Mouse (Mus musculus): Measurements from ENCODE around the gene Cep128.

DNA sequence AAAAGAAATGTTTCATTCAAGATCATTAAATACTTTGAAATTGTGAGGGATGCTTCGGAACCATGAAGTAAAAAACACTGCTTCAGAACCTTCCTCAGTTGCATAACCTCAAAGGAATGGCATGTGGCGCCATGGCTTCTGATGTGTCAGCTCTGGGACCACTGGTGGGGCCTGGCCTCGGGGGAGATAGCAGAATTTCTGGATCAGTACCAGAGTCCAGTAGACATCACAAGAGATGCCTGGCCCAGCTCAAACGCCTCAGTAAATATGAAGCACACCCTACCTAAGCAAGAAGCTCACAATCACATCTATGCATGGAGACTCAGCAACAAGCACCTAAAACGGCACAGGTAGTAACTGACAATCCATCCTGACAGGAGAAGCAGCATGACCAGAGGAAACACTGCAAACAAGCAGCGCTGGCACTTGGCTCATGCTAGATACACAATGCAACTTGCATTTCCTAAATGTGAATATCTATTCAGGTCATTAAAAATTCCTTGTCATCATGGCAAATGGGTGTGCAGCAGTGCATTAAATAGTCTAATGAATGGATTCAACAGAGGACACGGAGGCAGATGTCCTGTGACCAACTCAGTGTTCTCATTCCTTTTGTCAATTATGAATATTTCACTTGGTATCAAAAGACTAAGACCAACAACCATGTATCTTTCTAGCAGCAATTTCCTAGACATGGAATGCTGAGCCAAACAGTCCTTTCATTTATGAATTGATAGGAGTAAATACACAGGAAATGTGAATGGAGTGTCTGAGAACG lies 249.3 kb downstream of the Cep128 start:
- TF ChIP-seq POLR2A (IDR thresholded peaks at IDR 0.05; ENCODE audit: extremely low read depth, insufficient read depth, low read length) (no peak), CTCF (IDR thresholded peaks at IDR 0.05; ENCODE audit: low read depth, low read length) (no peak)
